Comparison of ENCODE assay signal across 8 mouse cellular contexts in genomic region chr5:136500307-136500871, GRCm38 (mm10).
DNase-seq lines count a peak whose midpoint lies in the region; ATAC-seq lines count a peak whose summit lies in the region.

No protein-coding gene starts in this region.

- ATAC-seq in midbrain, embryonic 13.5 days, result no peak
- no peak for ATAC-seq in midbrain, embryonic 15.5 days (replicated peaks)
- peak; percentile 51 for ATAC-seq in megakaryocyte progenitor cell, adult 5-6 weeks (replicated peaks; ENCODE audit: poor library complexity)
- no peak for ATAC-seq in inflammation-experienced regulatory T-cells, adult 6 months

- intact Hi-C loops in heart, postnatal 14 days (cut with DNase I), result no loop called here

- no peak overlapping the region for H3K4me2 ChIP-seq in midbrain, embryonic 13.5 days (replicated peaks)
- no peak overlapping the region for H3K4me2 ChIP-seq in midbrain, embryonic 15.5 days

- peaks cover 53% of the 10 kb centered on the region for H3K4me1 ChIP-seq in midbrain, embryonic 13.5 days (replicated peaks)
- peaks cover 48% of the 10 kb centered on the region for H3K4me1 ChIP-seq in midbrain, embryonic 15.5 days

- no peaks in the 10 kb centered on the region for H3K27me3 ChIP-seq in midbrain, embryonic 13.5 days
- H3K27me3 ChIP-seq in midbrain, embryonic 15.5 days (replicated peaks), result no peaks in the 10 kb centered on the region

- H3K9ac ChIP-seq in midbrain, embryonic 13.5 days (replicated peaks), result no peak overlapping the region
- H3K9ac ChIP-seq in midbrain, embryonic 15.5 days, result no peak overlapping the region

- H3K27ac ChIP-seq in midbrain, embryonic 13.5 days, result 0 out of 2 replicates have a peak overlapping the region, but pooled peaks have one; percentile 11
- H3K27ac ChIP-seq in midbrain, embryonic 15.5 days, result no peak overlapping the region

- DNase-seq in heart, adult 18-20 months, result peak; percentile 25 to 34
- DNase-seq in heart, postnatal 14 days, result no peak
- DNase-seq in cerebellum, postnatal 25 days, result peak; percentile 71
- no peak for DNase-seq in gastrocnemius, postnatal 10 days

- H3K9me3 ChIP-seq in midbrain, embryonic 13.5 days, result no peaks in the 10 kb centered on the region
- no peaks in the 10 kb centered on the region for H3K9me3 ChIP-seq in midbrain, embryonic 15.5 days

- WGBS in midbrain, embryonic 13.5 days, result 71% methylated on average over 6 of the region's 6 CpGs
- WGBS in midbrain, embryonic 15.5 days, result 50% methylated on average over 6 of the region's 6 CpGs

- no peak overlapping the region for H3K4me3 ChIP-seq in midbrain, embryonic 13.5 days (replicated peaks)
- H3K4me3 ChIP-seq in midbrain, embryonic 15.5 days, result no peak overlapping the region

- H3K36me3 ChIP-seq in midbrain, embryonic 13.5 days, result no peaks in the 10 kb centered on the region
- no peaks in the 10 kb centered on the region for H3K36me3 ChIP-seq in midbrain, embryonic 15.5 days (replicated peaks)

Comparison
In these comparisons a context has a peak if more than half of its experiments do, and no peak if none do; other contexts are left out.
1. DNase-seq: peak in heart, adult 18-20 months (2 of 2) and cerebellum, postnatal 25 days (2 of 2); none in heart, postnatal 14 days (0 of 2) and gastrocnemius, postnatal 10 days (single experiment).